Comparison of ENCODE assay signal across 9 mouse cellular contexts in genomic region chr9:64926201-64926991, GRCm38 (mm10). TPM values are rescaled to one million over a fixed set of nuclear protein-coding genes. Genes with fewer than 3 reads are reported as not detected.
DNase-seq lines count a peak whose midpoint lies in the region; ATAC-seq and TF ChIP-seq lines count a peak whose summit lies in the region.
"Had no signal": no experiment of that assay in that cellular context is flagged by ENCODE, and none has a peak within 500 bp of the region (broad histone marks: within the 10 kb centered on the region; RNA-seq: fewer than 3 reads in every experiment).

No protein-coding gene starts in this region.

- in situ Hi-C loops in Patski (cut with MboI; ENCODE audit: low pct_unique_long_range_greater_than_20kb): loop anchor here (25.0 kb wide), 1 partner anchor 589 kb away; the partner anchor contains the start of gene Dis3l

- TF ChIP-seq CTCF in Patski (IDR thresholded peaks at IDR 0.05): no peak

- no peak overlapping the region for H3K27ac ChIP-seq in heart, embryonic 11.5 days (ENCODE audit: low read depth, low read length)
- H3K27ac ChIP-seq in liver, embryonic 15.5 days (replicated peaks): no peak overlapping the region

- POLR2A ChIA-PET in Patski (lab: Charles Lee): interaction anchor here (0.5 kb wide), 1 partner anchor 13 kb away, joined by 4 read pairs; no protein-coding TSS in a partner anchor

- H3K4me2 ChIP-seq in heart, embryonic 11.5 days: no peak overlapping the region
- no peak overlapping the region for H3K4me2 ChIP-seq in liver, embryonic 15.5 days

- no peak overlapping the region for H3K4me3 ChIP-seq in heart, embryonic 11.5 days (ENCODE audit: low read depth, low read length)
- H3K4me3 ChIP-seq in liver, embryonic 15.5 days (replicated peaks): no peak overlapping the region

- peak; percentile 97 for DNase-seq in heart, adult 11 months
- peak; percentile 25 for DNase-seq in Patski (ENCODE audit: low read depth, low spot score)
- DNase-seq in thymus, postnatal 14 days: no peak
- no peak for DNase-seq in urinary bladder, postnatal 10 days (ENCODE audit: low spot score)

- no peak overlapping the region for H3K9ac ChIP-seq in heart, embryonic 11.5 days (ENCODE audit: low read depth, low read length)
- no peak overlapping the region for H3K9ac ChIP-seq in liver, embryonic 15.5 days

- no peaks in the 10 kb centered on the region for H3K27me3 ChIP-seq in heart, embryonic 11.5 days (ENCODE audit: control insufficient read depth, insufficient read depth, low read length)
- H3K27me3 ChIP-seq in Patski: no peaks in the 10 kb centered on the region
- H3K27me3 ChIP-seq in liver, embryonic 15.5 days: no peaks in the 10 kb centered on the region

- WGBS in heart, embryonic 11.5 days (ENCODE audit: insufficient replicate concordance): 71% methylated on average over 8 of the region's 8 CpGs
- WGBS in liver, embryonic 15.5 days (ENCODE audit: insufficient replicate concordance): 61% methylated on average over 8 of the region's 8 CpGs

- H3K9me3 ChIP-seq in heart, embryonic 11.5 days (replicated peaks; ENCODE audit: control insufficient read depth, low read length): no peaks in the 10 kb centered on the region
- H3K9me3 ChIP-seq in liver, embryonic 15.5 days (replicated peaks): no peaks in the 10 kb centered on the region

- H3K4me1 ChIP-seq in heart, embryonic 11.5 days (ENCODE audit: control insufficient read depth, insufficient read depth, low read length): peaks cover 2% of the 10 kb centered on the region
- peaks cover 12% of the 10 kb centered on the region for H3K4me1 ChIP-seq in liver, embryonic 15.5 days (replicated peaks)

- no peaks in the 10 kb centered on the region for H3K36me3 ChIP-seq in heart, embryonic 11.5 days (ENCODE audit: control insufficient read depth, insufficient read depth, low read length)
- peaks cover 33% of the 10 kb centered on the region for H3K36me3 ChIP-seq in liver, embryonic 15.5 days (replicated peaks)

- CTCF ChIA-PET in Patski (lab: Charles Lee): no interaction called here

- no peak for ATAC-seq in heart, embryonic 11.5 days (replicated peaks; ENCODE audit: insufficient number of reproducible peaks, low FRiP score, low TSS enrichment)
- ATAC-seq in Patski: no peak
- ATAC-seq in erythroblast, adult 5-6 weeks (replicated peaks; ENCODE audit: low FRiP score, poor library complexity, severe bottlenecking): peak; percentile 32
- ATAC-seq in hematopoietic stem cell, adult 5-6 weeks (replicated peaks in 1 of 2; ENCODE audit: insufficient read depth in 1 of 2, low FRiP score in 2 of 2, low TSS enrichment in 1 of 2, low read depth in 1 of 2, poor library complexity in 2 of 2, severe bottlenecking in 2 of 2): peak; percentile 12 to 43; a peak in 2 of 4 replicates
- ATAC-seq in liver, embryonic 15.5 days (ENCODE audit: insufficient read depth): 0 out of 2 replicates have a peak, but pooled peaks have one; percentile 20

RNA-seq across cellular contexts. Expression of gene Slc24a1, which starts 25.0 kb away (rescaled TPM):
- 0.03 and 0.07 TPM in 2 replicates for polyA plus RNA-seq in heart, embryonic 11.5 days (2014; fragmentation: Nextera tagmentation; extraction: Ambion mirVana)
- polyA plus RNA-seq in Patski (2021): 0.03 TPM
- not detected in 2 replicates for total RNA-seq in erythroblast, adult 5-6 weeks (2015; ENCODE audit: low replicate concordance)
- 0.68 and 0.70 TPM in 2 replicates for total RNA-seq in erythroblast, adult 5-6 weeks (2017; ENCODE audit: low replicate concordance)
- not detected in 2 replicates for total RNA-seq in hematopoietic stem cell, adult 5-6 weeks (2017)
- polyA plus RNA-seq in liver, embryonic 15.5 days (2015; fragmentation: Nextera tagmentation; extraction: Ambion mirVana): 0.05 and 0.06 TPM in 2 replicates
- polyA plus RNA-seq: spleen, adult 2 months had no signal

RNA-seq across cellular contexts. Expression of gene Ints14, which starts 34.3 kb away (rescaled TPM):
- polyA plus RNA-seq in heart, embryonic 11.5 days (2014; fragmentation: Nextera tagmentation; extraction: Ambion mirVana): 50.6 and 52.2 TPM in 2 replicates
- 31.4 TPM for polyA plus RNA-seq in Patski (2021)
- total RNA-seq in erythroblast, adult 5-6 weeks (2015; ENCODE audit: low replicate concordance): 10.4 and 11.7 TPM in 2 replicates
- total RNA-seq in erythroblast, adult 5-6 weeks (2017; ENCODE audit: low replicate concordance): 7.5 and 7.8 TPM in 2 replicates
- total RNA-seq in hematopoietic stem cell, adult 5-6 weeks (2017): 28.8 and 39.5 TPM in 2 replicates
- 20.8 and 21.0 TPM in 2 replicates for polyA plus RNA-seq in liver, embryonic 15.5 days (2015; fragmentation: Nextera tagmentation; extraction: Ambion mirVana)

Comparison
In these comparisons a context has a peak if more than half of its experiments do, and no peak if none do; other contexts are left out.
1. DNase-seq: peak in heart, adult 11 months (single experiment) and Patski (single experiment); none in thymus, postnatal 14 days (single experiment) and urinary bladder, postnatal 10 days (single experiment).
2. ATAC-seq: peak in erythroblast, adult 5-6 weeks (single experiment), hematopoietic stem cell, adult 5-6 weeks (2 of 2) and liver, embryonic 15.5 days (single experiment); none in heart, embryonic 11.5 days (single experiment) and Patski (single experiment).